Mouse (Mus musculus): ENCODE results near the gene Pcdh7.
"Not testable (repeated sequence)": the region's sequence is repeated elsewhere in the genome, so short reads cannot be mapped to it uniquely, and the experiment has no call there.

- not testable (repeated sequence) for TF ChIP-seq CTCF, EP300 (IDR thresholded peaks at IDR 0.05; ENCODE audit: low read depth)
Observed at GRCm38 (mm10) chr5:57676970-57677369, 40.8 kb upstream of the Pcdh7 start.

All from liver, embryonic 14.5 days (tissue).